Mouse (Mus musculus): Measurements from ENCODE around the gene Llgl2. TPM values are rescaled to one million over a fixed set of nuclear protein-coding genes. Genes with fewer than 3 reads are reported as not detected.

The Llgl2 gene
- polyA plus RNA-seq, 1 experiment from 2014 or later, result 66.0 TPM

GRCm38 (mm10) chr11:115894755-115895520 is 71.1 kb downstream of the Llgl2 start:
- ATAC-seq (no peak), DNase-seq (ENCODE audit: low spot score) (peak; percentile 36)
- no peak overlapping the region for H3K4me3 ChIP-seq (ENCODE audit: low read depth, low read length)
- TF ChIP-seq CTCF (IDR thresholded peaks at IDR 0.05), result peak; percentile 59
- TF ChIP-seq EP300 (IDR thresholded peaks at IDR 0.05), result no peak
- H3K27me3 ChIP-seq (replicated peaks; ENCODE audit: insufficient read depth, low read length), result no peaks in the 10 kb centered on the region
- WGBS, result 60% methylated on average over 14 of the region's 14 CpGs
- no peaks in the 10 kb centered on the region for H3K9me3 ChIP-seq (ENCODE audit: low read length)
- no peak overlapping the region for H3K4me2 ChIP-seq (replicated peaks; ENCODE audit: low read depth, low read length)
- peaks cover 4% of the 10 kb centered on the region; the same call in 1 of the 2 replicates for H3K36me3 ChIP-seq (ENCODE audit: insufficient read depth, low read length)
- no peak overlapping the region for H3K27ac ChIP-seq (ENCODE audit: low read length)
- H3K9ac ChIP-seq (replicated peaks; ENCODE audit: low read depth), result no peak overlapping the region
- no peaks in the 10 kb centered on the region; the same call in 1 of the 2 replicates for H3K4me1 ChIP-seq (ENCODE audit: insufficient read depth, low read depth, low read length)

DNA sequence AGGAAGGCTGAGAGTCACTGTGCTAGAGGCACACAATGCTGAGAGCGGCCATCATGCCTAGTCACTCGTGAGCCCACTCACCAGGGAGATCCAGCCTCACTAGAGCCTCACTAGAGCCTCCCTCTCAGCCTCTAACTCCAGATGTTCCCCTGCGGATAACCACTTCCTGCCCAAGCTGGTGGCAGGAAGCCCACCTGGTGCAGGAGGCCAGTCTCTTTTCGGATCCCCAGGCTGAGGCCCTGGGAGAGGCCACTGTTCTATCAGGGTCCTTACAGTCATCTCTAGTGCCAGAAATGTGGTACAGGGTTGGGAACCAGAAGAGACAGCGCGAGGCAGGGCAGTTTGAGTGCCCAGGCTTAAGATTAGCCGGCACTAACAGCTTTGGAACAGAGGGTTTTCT is 74.6 kb downstream of the Llgl2 start:
- Histone ChIP-seq H3K4me2 (replicated peaks; ENCODE audit: low read depth, low read length) (no peak overlapping the region), H3K9ac (replicated peaks; ENCODE audit: low read depth) (no peak overlapping the region), H3K4me3 (ENCODE audit: low read depth, low read length) (no peak overlapping the region), H3K4me1 (ENCODE audit: insufficient read depth, low read depth, low read length) (peaks cover 26% of the 10 kb centered on the region; the same call in 1 of the 2 replicates), H3K9me3 (ENCODE audit: low read length) (no peaks in the 10 kb centered on the region), H3K36me3 (ENCODE audit: insufficient read depth, low read length) (peaks cover 4% of the 10 kb centered on the region; the same call in 1 of the 2 replicates), H3K27ac (ENCODE audit: low read length) (no peak overlapping the region), H3K27me3 (replicated peaks; ENCODE audit: insufficient read depth, low read length) (no peaks in the 10 kb centered on the region)
- TF ChIP-seq EP300 (IDR thresholded peaks at IDR 0.05) (no peak), CTCF (IDR thresholded peaks at IDR 0.05) (no peak)
- WGBS, result 76% methylated on average over 7 of the region's 7 CpGs
- ATAC-seq (no peak), DNase-seq (ENCODE audit: low spot score) (no peak)

DNA sequence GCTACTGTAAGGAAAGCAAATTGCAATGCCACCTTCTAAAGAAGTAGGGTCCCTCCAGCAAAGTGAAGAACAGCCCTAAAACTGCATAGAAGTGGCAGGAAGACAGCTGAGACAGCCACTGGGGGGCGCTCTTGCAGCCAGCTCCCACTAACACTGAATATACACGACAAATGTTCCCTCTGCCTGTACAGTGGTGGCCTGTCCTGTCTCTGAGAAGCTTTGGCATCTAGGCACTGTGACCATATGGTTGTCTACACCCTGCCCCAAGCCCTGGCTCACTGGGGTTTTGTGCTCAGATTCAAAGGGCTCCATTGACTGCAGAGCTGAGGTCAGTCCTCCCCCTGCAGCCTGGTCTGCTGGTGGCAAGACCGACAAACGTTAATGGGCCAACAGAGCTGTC is 75.0 kb downstream of the Llgl2 start:
- Histone ChIP-seq H3K4me3 (ENCODE audit: low read depth, low read length) (no peak overlapping the region), H3K36me3 (ENCODE audit: insufficient read depth, low read length) (peaks cover 4% of the 10 kb centered on the region; the same call in 1 of the 2 replicates), H3K27me3 (replicated peaks; ENCODE audit: insufficient read depth, low read length) (no peaks in the 10 kb centered on the region), H3K4me1 (ENCODE audit: insufficient read depth, low read depth, low read length) (peaks cover 30% of the 10 kb centered on the region; the same call in 1 of the 2 replicates), H3K27ac (ENCODE audit: low read length) (peak overlapping the region; percentile 20; the same call in 1 of the 2 replicates), H3K9me3 (ENCODE audit: low read length) (no peaks in the 10 kb centered on the region), H3K4me2 (replicated peaks; ENCODE audit: low read depth, low read length) (no peak overlapping the region), H3K9ac (replicated peaks; ENCODE audit: low read depth) (no peak overlapping the region)
- TF ChIP-seq EP300 (IDR thresholded peaks at IDR 0.05) (no peak), CTCF (IDR thresholded peaks at IDR 0.05) (peak; percentile 78)
- WGBS, result 14% methylated on average over 4 of the region's 4 CpGs
- DNase-seq (ENCODE audit: low spot score), result peak; percentile 64
- ATAC-seq, result 0 out of 2 replicates have a peak, but pooled peaks have one; percentile 17

DNA sequence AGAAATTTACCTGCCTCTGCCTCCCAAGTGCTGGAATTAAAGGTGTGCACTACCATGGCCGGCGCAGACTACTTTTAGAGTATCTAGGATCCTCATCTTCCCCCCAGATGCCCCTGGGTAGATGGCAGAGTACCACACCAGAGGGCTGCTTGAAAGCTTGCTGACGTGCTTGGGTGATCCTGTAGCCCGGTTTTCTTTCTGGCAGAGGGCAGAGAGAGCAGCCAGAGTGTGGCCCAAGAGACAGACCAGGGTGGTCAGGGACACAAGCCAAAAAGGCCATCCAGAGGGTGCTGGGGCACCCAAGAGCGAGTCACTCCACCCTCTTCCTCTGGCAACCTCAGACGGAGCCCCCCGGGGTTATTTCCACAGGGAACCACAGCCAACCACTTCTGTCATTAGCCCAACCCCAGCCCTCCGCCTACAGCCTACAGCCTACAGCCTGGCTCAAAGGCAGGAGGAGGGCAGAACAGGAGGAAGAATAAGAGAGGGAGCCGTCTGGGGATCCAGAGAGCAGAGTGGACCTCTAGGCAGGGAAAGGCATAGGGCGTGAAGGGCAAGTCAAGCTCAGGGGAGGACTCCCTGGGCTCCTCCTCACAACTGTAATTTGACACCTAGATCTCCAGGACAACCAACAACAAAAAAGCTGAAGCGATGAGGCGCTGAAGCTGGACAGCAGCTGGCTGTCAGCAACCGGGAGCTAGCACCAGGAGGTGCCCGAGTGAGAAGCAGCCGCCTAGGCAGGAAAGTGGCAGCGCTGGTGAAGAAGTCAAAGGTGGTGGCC is 75.8 kb downstream of the Llgl2 start, which contains the start of gene Smim5:
Gene Smim5, plus strand, starts transcription at position 481 of the 781 bp plus-strand sequence.
- TF ChIP-seq CTCF (IDR thresholded peaks at IDR 0.05) (peak; percentile 31), EP300 (IDR thresholded peaks at IDR 0.05) (no peak)
- Histone ChIP-seq H3K9ac (replicated peaks; ENCODE audit: low read depth) (no peak within 1 kb of the TSS), H3K4me2 (replicated peaks; ENCODE audit: low read depth, low read length) (peak within 1 kb of the TSS; percentile 12), H3K27ac (ENCODE audit: low read length) (peak within 1 kb of the TSS; percentile 70), H3K4me1 (ENCODE audit: insufficient read depth, low read depth, low read length) (peaks cover 37% of the 10 kb centered on the region), H3K36me3 (ENCODE audit: insufficient read depth, low read length) (peaks cover 4% of the 10 kb centered on the region; the same call in 1 of the 2 replicates), H3K4me3 (ENCODE audit: low read depth, low read length) (peak within 1 kb of the TSS; percentile 14), H3K27me3 (replicated peaks; ENCODE audit: insufficient read depth, low read length) (no peaks in the 10 kb centered on the region), H3K9me3 (ENCODE audit: low read length) (no peaks in the 10 kb centered on the region)
- WGBS, result 30% methylated on average over 16 of the region's 16 CpGs
- ATAC-seq (peak; percentile 73), DNase-seq (ENCODE audit: low spot score) (peak; percentile 94)

DNA sequence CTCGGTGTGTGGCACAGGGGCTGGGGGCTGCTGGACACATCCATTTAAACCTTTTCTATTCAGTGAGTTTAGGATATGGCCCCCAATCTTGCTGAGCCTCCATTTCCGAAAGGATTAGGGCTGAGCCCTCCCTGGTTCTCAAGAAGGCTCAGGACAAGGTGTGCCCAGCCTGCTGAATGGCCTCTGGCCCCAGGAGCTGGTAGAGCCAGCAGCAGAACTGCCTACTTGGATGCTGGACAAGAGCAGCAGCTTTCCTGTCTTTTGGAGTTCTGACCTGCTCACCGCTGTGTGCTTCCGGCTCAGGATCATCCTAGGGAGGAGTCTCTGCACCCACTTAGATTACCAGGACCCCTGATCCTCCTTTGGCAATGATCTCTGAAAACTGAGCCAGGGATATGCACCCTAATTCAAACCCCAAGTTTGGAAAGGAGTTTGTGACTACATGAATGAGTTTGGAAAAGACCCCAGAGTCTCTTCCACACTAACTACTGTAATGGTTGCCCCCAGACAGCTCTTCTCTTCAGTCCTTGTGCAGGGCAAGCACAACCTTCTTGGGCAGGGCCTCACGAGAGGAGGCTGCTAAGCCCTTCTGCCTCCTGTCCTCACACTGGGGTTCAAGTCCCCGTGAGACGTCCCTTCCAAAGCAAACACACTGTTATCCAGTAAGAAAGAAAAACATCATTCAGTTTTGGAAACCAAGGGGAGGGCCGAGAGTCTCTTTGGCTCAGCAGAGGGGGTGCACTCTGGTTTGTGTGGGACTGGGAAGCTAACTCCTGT is 76.9 kb downstream of the Llgl2 start:
- H3K9ac ChIP-seq (replicated peaks; ENCODE audit: low read depth), result no peak overlapping the region
- no peaks in the 10 kb centered on the region for H3K27me3 ChIP-seq (replicated peaks; ENCODE audit: insufficient read depth, low read length)
- DNase-seq (ENCODE audit: low spot score) (no peak), ATAC-seq (no peak)
- no peak for TF ChIP-seq EP300 (IDR thresholded peaks at IDR 0.05)
- TF ChIP-seq CTCF (IDR thresholded peaks at IDR 0.05), result no peak
- no peaks in the 10 kb centered on the region for H3K9me3 ChIP-seq (ENCODE audit: low read length)
- H3K4me3 ChIP-seq (ENCODE audit: low read depth, low read length), result peak overlapping the region; percentile 14; the same call in 1 of the 2 replicates
- H3K4me2 ChIP-seq (replicated peaks; ENCODE audit: low read depth, low read length), result peak overlapping the region; percentile 12
- no peaks in the 10 kb centered on the region for H3K36me3 ChIP-seq (ENCODE audit: insufficient read depth, low read length)
- H3K27ac ChIP-seq (ENCODE audit: low read length), result no peak overlapping the region
- WGBS, result 71% methylated on average over 8 of the region's 8 CpGs
- peaks cover 42% of the 10 kb centered on the region for H3K4me1 ChIP-seq (ENCODE audit: insufficient read depth, low read depth, low read length)
